Mouse (Mus musculus) limb, embryonic 14.5 days (tissue): ENCODE results near the gene Zic2. TPM values are rescaled to one million over a fixed set of nuclear protein-coding genes. Genes with fewer than 3 reads are reported as not detected.

Source experiments
- ATAC-seq: fragments of 200-750 bp; cut with Nextera tagmentation; 2 replicates; pipeline ENCODE4 v1.8.0; 2017; ENCODE audit warnings: low read depth, moderate number of reproducible peaks, moderate TSS enrichment; ENCODE audit not compliant: low FRiP score
- DNase-seq: peaks from one replicate; pipeline ENCODE4 v3.0.0-alpha.2; 2015; ENCODE audit warnings: low spot score
- H3K27ac ChIP-seq: fragments of 300-500 bp; sonication (generic); replicated peaks from 2 replicates; pipeline ENCODE4 v1.5.1; 2014; ENCODE audit warnings: low read depth, mild to moderate bottlenecking, low read length, moderate library complexity, mixed read lengths
- H3K27me3 ChIP-seq: fragments of 300-500 bp; sonication (generic); 2 replicates; pipeline ENCODE4 v1.6.1; 2014; ENCODE audit warnings: low read length, mixed read lengths; ENCODE audit not compliant: control insufficient read depth, insufficient read depth
- H3K36me3 ChIP-seq: fragments of 300-500 bp; sonication (generic); 2 replicates; pipeline ENCODE4 v1.6.1; 2014; ENCODE audit warnings: mild to moderate bottlenecking, low read length, moderate library complexity, mixed read lengths; ENCODE audit not compliant: control insufficient read depth, insufficient read depth
- H3K4me1 ChIP-seq: fragments of 300-500 bp; sonication (generic); 2 replicates; pipeline ENCODE4 v1.6.1; 2014; ENCODE audit warnings: antibody characterized with exemption, low read length, mixed read lengths; ENCODE audit not compliant: control insufficient read depth, insufficient read depth
- H3K4me2 ChIP-seq: fragments of 300-500 bp; sonication (generic); replicated peaks from 2 replicates; pipeline ENCODE4 v1.6.1; 2014; ENCODE audit warnings: low read depth, mild to moderate bottlenecking, low read length, moderate library complexity; ENCODE audit not compliant: severe bottlenecking
- H3K4me3 ChIP-seq: fragments of 300-500 bp; sonication (generic); replicated peaks from 2 replicates; pipeline ENCODE4 v1.5.1; 2014; ENCODE audit warnings: low read length
- H3K9ac ChIP-seq: fragments of 300-500 bp; sonication (generic); 2 replicates; pipeline ENCODE4 v1.6.1; 2014; ENCODE audit warnings: mild to moderate bottlenecking, low read depth, low read length, moderate library complexity; ENCODE audit not compliant: severe bottlenecking
- H3K9me3 ChIP-seq: fragments of 300-500 bp; sonication (generic); 2 replicates; pipeline ENCODE4 v1.6.1; 2016; ENCODE audit warnings: low read length; ENCODE audit not compliant: control insufficient read depth
- POLR2A ChIP-seq: fragments of 200-500 bp; IDR thresholded peaks from 2 replicates; pipeline ENCODE4 v1.8.0; 2012; ENCODE audit warnings: inconsistent platforms, mild to moderate bottlenecking, moderate library complexity, borderline replicate concordance; ENCODE audit not compliant: insufficient read depth, insufficient read length; ENCODE audit errors: extremely low read depth
- WGBS: fragments of 180-500 bp; shearing (Covaris S2); extraction: QIAGEN DNeasy Blood & Tissue Kit; methylation state at CpG from one replicate; pipeline ENCODE4 v1.1.7; 2014; 5-methylcytosine and 5-hydroxymethylcytosine counted together
- polyA plus RNA-seq, 2 experiments: library from polyadenylated mRNA; depleted of rRNA in 1 of 2; stranded (reverse) in 1 of 2; unstranded in 1 of 2; fragments of >200 nt; fragmentation: Nextera tagmentation in 1 of 2; extraction: Ambion mirVana in 1 of 2; gene quantifications; 2 replicates each; pipeline versions ENCODE4 v1.2.1 to v1.2.3; 2012 to 2014

Zic2 gene
- polyA plus RNA-seq, 2 experiments = 0.80 to 4.0 TPM

DNA sequence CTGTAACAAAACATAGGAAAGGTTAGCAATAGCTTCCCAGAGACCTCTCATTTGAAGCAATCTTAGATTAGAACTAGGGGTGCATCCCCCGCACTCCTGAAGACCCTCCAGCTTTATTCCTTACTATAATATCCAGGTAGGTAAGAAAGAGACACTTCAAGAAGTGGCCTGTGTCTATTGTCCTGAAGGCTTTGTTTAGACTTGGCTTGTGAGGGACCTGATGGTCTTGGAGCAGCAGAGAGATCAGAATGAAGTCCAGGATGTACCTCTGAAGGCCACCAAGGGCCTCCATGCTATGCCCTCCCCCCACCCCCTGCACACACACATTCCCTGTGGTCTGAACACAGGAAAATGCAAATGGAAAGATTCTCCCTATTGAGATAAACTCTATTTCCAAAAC lies 15.5 kb upstream of the Zic2 start:
- 93% methylated on average over 1 of the region's 1 CpGs for WGBS
- Histone ChIP-seq H3K4me1 (peaks cover 10% of the 10 kb centered on the region), H3K9me3 (no peaks in the 10 kb centered on the region), H3K27ac (no peak overlapping the region), H3K36me3 (no peaks in the 10 kb centered on the region), H3K4me3 (no peak overlapping the region), H3K9ac (no peak overlapping the region), H3K27me3 (peaks cover 42% of the 10 kb centered on the region), H3K4me2 (no peak overlapping the region)
- TF ChIP-seq POLR2A = no peak
- ATAC-seq (no peak), DNase-seq (no peak)

DNA sequence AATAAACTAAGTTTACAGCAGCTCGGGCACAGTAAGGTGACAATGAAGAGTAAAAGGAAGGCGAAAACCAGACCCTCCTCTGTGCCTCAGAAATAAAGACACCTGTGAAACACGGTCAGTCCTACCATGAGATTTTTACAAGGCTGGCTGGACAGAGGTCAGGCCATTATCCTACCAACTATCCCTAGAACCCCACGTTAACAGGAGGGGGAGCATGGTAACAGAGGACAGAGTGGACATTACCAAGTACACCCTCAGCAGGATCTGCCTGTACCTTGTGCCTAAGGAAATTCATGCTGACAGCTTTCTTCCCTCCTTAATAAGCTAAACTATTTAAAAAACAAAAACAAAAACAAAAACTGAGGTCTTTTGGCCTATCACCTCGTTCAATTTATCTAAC lies 15.0 kb upstream of the Zic2 start:
- TF ChIP-seq POLR2A = no peak
- H3K4me2 ChIP-seq = no peak overlapping the region
- no peak overlapping the region for H3K9ac ChIP-seq
- ATAC-seq (no peak), DNase-seq (no peak)
- H3K9me3 ChIP-seq = no peaks in the 10 kb centered on the region
- WGBS = 40% methylated on average over 5 of the region's 5 CpGs
- H3K27me3 ChIP-seq = peaks cover 42% of the 10 kb centered on the region
- no peak overlapping the region for H3K4me3 ChIP-seq
- H3K27ac ChIP-seq = no peak overlapping the region
- H3K36me3 ChIP-seq = no peaks in the 10 kb centered on the region
- H3K4me1 ChIP-seq = peaks cover 14% of the 10 kb centered on the region

DNA sequence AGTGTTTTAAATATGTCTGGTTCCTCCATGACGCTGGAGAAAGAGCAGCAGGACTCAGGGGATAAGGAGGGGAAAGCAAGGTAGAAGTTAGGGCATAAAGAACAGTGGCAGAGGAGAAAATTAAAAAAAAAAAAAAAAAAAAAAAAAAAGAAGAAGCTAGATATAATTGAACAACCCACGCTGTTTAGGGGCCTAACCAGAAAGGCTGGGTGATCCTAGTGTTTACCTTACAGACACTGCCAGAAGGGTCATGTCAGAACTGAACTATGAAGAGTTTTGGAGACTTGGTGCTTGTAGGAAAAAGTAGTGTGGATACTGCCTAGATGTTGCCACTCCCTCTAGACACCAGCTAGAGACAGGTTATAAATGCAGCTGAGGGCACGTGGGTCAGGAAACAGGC lies 13.7 kb upstream of the Zic2 start:
- TF ChIP-seq POLR2A = no peak
- H3K4me3 ChIP-seq = peak overlapping the region; percentile 18; the same call in 1 of the 2 replicates
- 42% methylated on average over 3 of the region's 3 CpGs for WGBS
- peaks cover 14% of the 10 kb centered on the region for H3K4me1 ChIP-seq
- no peak for ATAC-seq
- no peaks in the 10 kb centered on the region for H3K36me3 ChIP-seq
- no peak overlapping the region for H3K9ac ChIP-seq
- peaks cover 50% of the 10 kb centered on the region for H3K27me3 ChIP-seq
- H3K9me3 ChIP-seq = no peaks in the 10 kb centered on the region
- H3K27ac ChIP-seq = no peak overlapping the region
- DNase-seq = no peak
- H3K4me2 ChIP-seq = peak overlapping the region; percentile 86; the same call in 1 of the 2 replicates

DNA sequence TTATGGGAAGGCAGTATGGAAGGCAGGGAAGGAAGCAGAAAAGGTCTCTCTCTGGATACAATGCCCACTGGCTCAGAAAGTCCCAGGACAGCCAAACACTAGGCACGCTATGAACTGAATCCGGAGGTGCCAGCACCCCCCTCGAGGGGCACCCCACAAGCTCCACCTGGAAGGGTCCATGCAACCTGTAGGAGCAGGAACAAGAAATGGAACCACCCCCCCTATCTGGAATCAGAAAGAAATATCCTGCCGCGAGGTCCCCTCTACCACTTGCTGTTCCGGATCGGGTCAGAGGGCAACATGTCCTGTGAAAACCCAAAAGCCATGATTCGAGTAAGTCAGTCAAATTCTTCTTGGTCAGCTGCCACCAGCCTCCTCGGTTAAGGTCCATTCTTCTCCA lies 13.3 kb upstream of the Zic2 start:
- H3K9me3 ChIP-seq = no peaks in the 10 kb centered on the region
- no peaks in the 10 kb centered on the region for H3K36me3 ChIP-seq
- H3K4me3 ChIP-seq = peak overlapping the region; percentile 18
- H3K9ac ChIP-seq = no peak overlapping the region
- DNase-seq (no peak), ATAC-seq (no peak)
- no peak for TF ChIP-seq POLR2A
- H3K27ac ChIP-seq = no peak overlapping the region
- WGBS = 15% methylated on average over 9 of the region's 9 CpGs
- peak overlapping the region; percentile 86; the same call in 1 of the 2 replicates for H3K4me2 ChIP-seq
- peaks cover 55% of the 10 kb centered on the region for H3K27me3 ChIP-seq
- H3K4me1 ChIP-seq = peaks cover 14% of the 10 kb centered on the region

DNA sequence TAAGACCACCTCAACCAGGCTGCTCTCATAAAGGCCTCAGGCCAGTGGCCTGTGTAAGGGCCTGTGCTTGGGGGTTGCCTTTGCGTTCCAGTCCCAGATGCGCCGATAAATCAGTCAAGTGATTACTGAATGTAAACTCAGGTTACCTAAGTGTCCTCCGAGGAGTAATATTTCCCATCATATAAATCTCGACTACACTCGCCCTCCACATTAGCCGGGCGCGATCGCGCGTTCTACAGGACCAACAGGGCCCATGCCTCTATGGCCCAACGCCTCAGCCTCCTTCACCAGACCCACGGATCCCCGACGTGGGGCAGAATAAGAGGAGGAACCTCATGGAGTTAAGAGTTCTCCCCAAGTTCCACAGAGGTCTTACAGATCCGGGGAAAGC lies 12.6 kb upstream of the Zic2 start:
- DNase-seq (no peak), ATAC-seq (no peak)
- no peak overlapping the region for H3K27ac ChIP-seq
- no peaks in the 10 kb centered on the region for H3K36me3 ChIP-seq
- WGBS = 12% methylated on average over 17 of the region's 17 CpGs
- peaks cover 14% of the 10 kb centered on the region for H3K4me1 ChIP-seq
- H3K4me3 ChIP-seq = peak overlapping the region; percentile 55
- H3K4me2 ChIP-seq = peak overlapping the region; percentile 86; the same call in 1 of the 2 replicates
- no peak for TF ChIP-seq POLR2A
- H3K9me3 ChIP-seq = no peaks in the 10 kb centered on the region
- no peak overlapping the region for H3K9ac ChIP-seq
- H3K27me3 ChIP-seq = peaks cover 62% of the 10 kb centered on the region
